Mouse (Mus musculus): ENCODE measurements around the gene Arid5b. TPM values are rescaled to one million over a fixed set of nuclear protein-coding genes. Genes with fewer than 3 reads are reported as not detected.

The Arid5b gene
- polyA plus RNA-seq, 1 experiment: 4.0 TPM

- Histone ChIP-seq H3K36me3 (ENCODE audit: control insufficient read depth, insufficient read depth, low read length) (0 out of 2 replicates have a peak, but pooled peaks cover 3% of the 10 kb centered on the region), H3K27me3 (ENCODE audit: control insufficient read depth, insufficient read depth, low read length) (no peaks in the 10 kb centered on the region), H3K4me1 (replicated peaks; ENCODE audit: control insufficient read depth, insufficient read depth, low read length) (no peaks in the 10 kb centered on the region), H3K4me3 (ENCODE audit: control insufficient read depth, insufficient read depth, low read length) (no peak overlapping the region), H3K27ac (ENCODE audit: control insufficient read depth, insufficient read depth, low read length) (no peak overlapping the region)
- DNase-seq: no peak
- WGBS: 96% methylated on average over 6 of the region's 6 CpGs
- no peak for TF ChIP-seq CTCF (IDR thresholded peaks at IDR 0.05; ENCODE audit: borderline replicate concordance, control insufficient read depth, extremely low read depth, insufficient read depth, low read length, poor library complexity)
- no peak for TF ChIP-seq POLR2A (IDR thresholded peaks at IDR 0.05; ENCODE audit: control insufficient read depth, extremely low read depth, insufficient read depth, low read length, poor library complexity)
These were observed 150.8 kb downstream of the Arid5b start for GRCm38 (mm10) chr10:68127604-68128256.

GRCm38 (mm10) chr10:68127104-68127503 lies 151.4 kb downstream of the Arid5b start:
- no peak overlapping the region for H3K27ac ChIP-seq (ENCODE audit: control insufficient read depth, insufficient read depth, low read length)
- H3K27me3 ChIP-seq (ENCODE audit: control insufficient read depth, insufficient read depth, low read length): no peaks in the 10 kb centered on the region
- no peak overlapping the region for H3K4me3 ChIP-seq (ENCODE audit: control insufficient read depth, insufficient read depth, low read length)
- WGBS: 90% methylated on average over 2 of the region's 2 CpGs
- TF ChIP-seq POLR2A (IDR thresholded peaks at IDR 0.05; ENCODE audit: control insufficient read depth, extremely low read depth, insufficient read depth, low read length, poor library complexity): no peak
- TF ChIP-seq CTCF (IDR thresholded peaks at IDR 0.05; ENCODE audit: borderline replicate concordance, control insufficient read depth, extremely low read depth, insufficient read depth, low read length, poor library complexity): no peak
- H3K36me3 ChIP-seq (ENCODE audit: control insufficient read depth, insufficient read depth, low read length): 0 out of 2 replicates have a peak, but pooled peaks cover 3% of the 10 kb centered on the region
- no peak for DNase-seq
- no peaks in the 10 kb centered on the region for H3K4me1 ChIP-seq (replicated peaks; ENCODE audit: control insufficient read depth, insufficient read depth, low read length)

- DNase-seq: no peak
- Histone ChIP-seq H3K4me1 (replicated peaks; ENCODE audit: control insufficient read depth, insufficient read depth, low read length) (no peaks in the 10 kb centered on the region), H3K27ac (ENCODE audit: control insufficient read depth, insufficient read depth, low read length) (no peak overlapping the region), H3K36me3 (ENCODE audit: control insufficient read depth, insufficient read depth, low read length) (0 out of 2 replicates have a peak, but pooled peaks cover 3% of the 10 kb centered on the region), H3K4me3 (ENCODE audit: control insufficient read depth, insufficient read depth, low read length) (no peak overlapping the region), H3K27me3 (ENCODE audit: control insufficient read depth, insufficient read depth, low read length) (no peaks in the 10 kb centered on the region)
- WGBS: 93% methylated on average over 2 of the region's 2 CpGs
- TF ChIP-seq CTCF (IDR thresholded peaks at IDR 0.05; ENCODE audit: borderline replicate concordance, control insufficient read depth, extremely low read depth, insufficient read depth, low read length, poor library complexity): no peak
- TF ChIP-seq POLR2A (IDR thresholded peaks at IDR 0.05; ENCODE audit: control insufficient read depth, extremely low read depth, insufficient read depth, low read length, poor library complexity): no peak
These were observed 152.0 kb downstream of the Arid5b start for GRCm38 (mm10) chr10:68126551-68126950.

GRCm38 (mm10) chr10:68125919-68126550 lies 152.5 kb downstream of the Arid5b start:
- 0 out of 2 replicates have a peak, but pooled peaks cover 3% of the 10 kb centered on the region for H3K36me3 ChIP-seq (ENCODE audit: control insufficient read depth, insufficient read depth, low read length)
- WGBS: 93% methylated on average over 8 of the region's 8 CpGs
- H3K4me3 ChIP-seq (ENCODE audit: control insufficient read depth, insufficient read depth, low read length): no peak overlapping the region
- no peak overlapping the region for H3K27ac ChIP-seq (ENCODE audit: control insufficient read depth, insufficient read depth, low read length)
- DNase-seq: no peak
- H3K4me1 ChIP-seq (replicated peaks; ENCODE audit: control insufficient read depth, insufficient read depth, low read length): no peaks in the 10 kb centered on the region
- no peaks in the 10 kb centered on the region for H3K27me3 ChIP-seq (ENCODE audit: control insufficient read depth, insufficient read depth, low read length)
- no peak for TF ChIP-seq POLR2A (IDR thresholded peaks at IDR 0.05; ENCODE audit: control insufficient read depth, extremely low read depth, insufficient read depth, low read length, poor library complexity)
- TF ChIP-seq CTCF (IDR thresholded peaks at IDR 0.05; ENCODE audit: borderline replicate concordance, control insufficient read depth, extremely low read depth, insufficient read depth, low read length, poor library complexity): no peak

- H3K36me3 ChIP-seq (ENCODE audit: control insufficient read depth, insufficient read depth, low read length): 0 out of 2 replicates have a peak, but pooled peaks cover 3% of the 10 kb centered on the region
- no peak overlapping the region for H3K27ac ChIP-seq (ENCODE audit: control insufficient read depth, insufficient read depth, low read length)
- H3K27me3 ChIP-seq (ENCODE audit: control insufficient read depth, insufficient read depth, low read length): no peaks in the 10 kb centered on the region
These were observed 153.6 kb downstream of the Arid5b start for GRCm38 (mm10) chr10:68124985-68125384.

GRCm38 (mm10) chr10:68123446-68123845 lies 155.1 kb downstream of the Arid5b start:
- Histone ChIP-seq H3K27me3 (ENCODE audit: control insufficient read depth, insufficient read depth, low read length) (no peaks in the 10 kb centered on the region), H3K4me3 (ENCODE audit: control insufficient read depth, insufficient read depth, low read length) (no peak overlapping the region), H3K27ac (ENCODE audit: control insufficient read depth, insufficient read depth, low read length) (no peak overlapping the region), H3K4me1 (replicated peaks; ENCODE audit: control insufficient read depth, insufficient read depth, low read length) (no peaks in the 10 kb centered on the region), H3K36me3 (ENCODE audit: control insufficient read depth, insufficient read depth, low read length) (no peaks in the 10 kb centered on the region)
- no peak for DNase-seq
- TF ChIP-seq CTCF (IDR thresholded peaks at IDR 0.05; ENCODE audit: borderline replicate concordance, control insufficient read depth, extremely low read depth, insufficient read depth, low read length, poor library complexity) (no peak), POLR2A (IDR thresholded peaks at IDR 0.05; ENCODE audit: control insufficient read depth, extremely low read depth, insufficient read depth, low read length, poor library complexity) (no peak)
- 86% methylated on average over 4 of the region's 4 CpGs for WGBS

More at GRCm38 (mm10) chr10:68124985-68125384, 153.6 kb downstream of the Arid5b start:
- DNase-seq: no peak
- TF ChIP-seq POLR2A (IDR thresholded peaks at IDR 0.05; ENCODE audit: control insufficient read depth, extremely low read depth, insufficient read depth, low read length, poor library complexity): no peak
- no peak for TF ChIP-seq CTCF (IDR thresholded peaks at IDR 0.05; ENCODE audit: borderline replicate concordance, control insufficient read depth, extremely low read depth, insufficient read depth, low read length, poor library complexity)
- no peak overlapping the region for H3K4me3 ChIP-seq (ENCODE audit: control insufficient read depth, insufficient read depth, low read length)
- H3K4me1 ChIP-seq (replicated peaks; ENCODE audit: control insufficient read depth, insufficient read depth, low read length): no peaks in the 10 kb centered on the region
- 66% methylated on average over 2 of the region's 2 CpGs for WGBS
